Mouse (Mus musculus) midbrain, embryonic 14.5 days (tissue): ENCODE measurements at regions not wholly inside any gene's neighbourhood (a gene's known extent, or its start where the extent isn't known, plus 50 kb on each side); places are given as distances from the start of the nearest gene placed in this dataset.

Source experiments
- ATAC-seq: fragments of 200-750 bp; cut with Nextera tagmentation; 2 replicates; pipeline ENCODE4 v1.8.0; 2017; ENCODE audit warnings: moderate number of reproducible peaks, moderate library complexity; ENCODE audit not compliant: low FRiP score, low TSS enrichment
- DNase-seq: peaks from one replicate; pipeline ENCODE4 v3.0.0-alpha.2; 2015
- H3K27ac ChIP-seq: fragments of 300-500 bp; sonication (generic); replicated peaks from 2 replicates; pipeline ENCODE4 v1.5.1; 2014; ENCODE audit warnings: mild to moderate bottlenecking, low read depth, low read length, moderate library complexity
- H3K27me3 ChIP-seq: fragments of 300-500 bp; sonication (generic); 2 replicates; pipeline ENCODE4 v1.6.1; 2014; ENCODE audit warnings: low read length, control low read depth, mixed read lengths; ENCODE audit not compliant: control insufficient read depth, insufficient read depth
- H3K36me3 ChIP-seq: fragments of 300-500 bp; sonication (generic); 2 replicates; pipeline ENCODE4 v1.6.1; 2014; ENCODE audit warnings: low read length, control low read depth; ENCODE audit not compliant: control insufficient read depth, insufficient read depth
- H3K4me1 ChIP-seq: fragments of 300-500 bp; sonication (generic); 2 replicates; pipeline ENCODE4 v1.6.1; 2014; ENCODE audit warnings: mild to moderate bottlenecking, antibody characterized with exemption, low read length, control low read depth; ENCODE audit not compliant: control insufficient read depth, insufficient read depth
- H3K4me2 ChIP-seq: fragments of 300-500 bp; sonication (generic); 2 replicates; pipeline ENCODE4 v1.6.1; 2014; ENCODE audit warnings: mild to moderate bottlenecking, low read length, moderate library complexity
- H3K4me3 ChIP-seq: fragments of 300-500 bp; sonication (generic); replicated peaks from 2 replicates; pipeline ENCODE4 v1.5.1; 2014; ENCODE audit warnings: low read depth, low read length
- H3K9ac ChIP-seq: fragments of 300-500 bp; sonication (generic); replicated peaks from 2 replicates; pipeline ENCODE4 v1.6.1; 2014; ENCODE audit warnings: mild to moderate bottlenecking, low read length, moderate library complexity
- H3K9me3 ChIP-seq: fragments of 300-500 bp; sonication (generic); 2 replicates; pipeline ENCODE4 v1.6.1; 2016; ENCODE audit warnings: low read length, control low read depth, mixed read lengths; ENCODE audit not compliant: control insufficient read depth
- WGBS: fragments of 180-500 bp; shearing (Covaris S2); extraction: QIAGEN DNeasy Blood & Tissue Kit; methylation state at CpG from one replicate; pipeline ENCODE4 v1.1.7; 2014; 5-methylcytosine and 5-hydroxymethylcytosine counted together

- H3K4me3 ChIP-seq = no peak overlapping the region
Measured at GRCm38 (mm10) chr5:83890619-83891185, 526.5 kb downstream of the Epha5 start.

DNA sequence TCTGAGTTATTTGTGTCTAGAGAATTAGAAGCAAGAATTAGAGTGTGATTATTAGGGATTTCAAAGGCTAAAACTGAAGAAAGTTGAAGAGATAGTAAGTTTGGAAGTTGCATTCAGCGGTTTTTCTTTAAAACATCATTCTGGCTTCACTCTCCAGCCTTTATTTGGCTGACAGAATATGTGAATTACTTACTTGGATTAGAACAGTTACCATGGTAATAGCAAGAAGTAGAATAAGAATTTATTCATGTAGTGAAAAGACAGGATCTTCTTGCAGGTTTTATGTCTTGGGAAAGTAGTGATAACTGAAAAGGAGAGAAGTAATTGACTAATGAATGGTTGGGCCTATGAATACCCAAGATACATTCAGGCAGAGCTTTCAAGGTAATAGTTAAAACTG is 517.1 kb upstream of the Tecrl start:
- WGBS = 21% methylated on average over 1 of the region's 1 CpGs
- no peak overlapping the region for H3K9ac ChIP-seq
- H3K36me3 ChIP-seq = no peaks in the 10 kb centered on the region
- H3K4me3 ChIP-seq = no peak overlapping the region
- ATAC-seq = no peak
- peak; percentile 3 for DNase-seq
- no peaks in the 10 kb centered on the region for H3K27me3 ChIP-seq
- no peaks in the 10 kb centered on the region for H3K9me3 ChIP-seq
- H3K4me1 ChIP-seq = no peaks in the 10 kb centered on the region
- H3K27ac ChIP-seq = no peak overlapping the region
- H3K4me2 ChIP-seq = no peak overlapping the region

More at GRCm38 (mm10) chr5:83890619-83891185, 526.5 kb downstream of the Epha5 start:
- H3K4me2 ChIP-seq = no peak overlapping the region
- H3K36me3 ChIP-seq = no peaks in the 10 kb centered on the region
- 63% methylated on average over 2 of the region's 2 CpGs for WGBS
- H3K9me3 ChIP-seq = peaks cover 4% of the 10 kb centered on the region; the same call in 1 of the 2 replicates
- H3K27me3 ChIP-seq = no peaks in the 10 kb centered on the region
- H3K9ac ChIP-seq = no peak overlapping the region
- no peak overlapping the region for H3K27ac ChIP-seq
- no peak for ATAC-seq
- H3K4me1 ChIP-seq = no peaks in the 10 kb centered on the region
- no peak for DNase-seq

DNA sequence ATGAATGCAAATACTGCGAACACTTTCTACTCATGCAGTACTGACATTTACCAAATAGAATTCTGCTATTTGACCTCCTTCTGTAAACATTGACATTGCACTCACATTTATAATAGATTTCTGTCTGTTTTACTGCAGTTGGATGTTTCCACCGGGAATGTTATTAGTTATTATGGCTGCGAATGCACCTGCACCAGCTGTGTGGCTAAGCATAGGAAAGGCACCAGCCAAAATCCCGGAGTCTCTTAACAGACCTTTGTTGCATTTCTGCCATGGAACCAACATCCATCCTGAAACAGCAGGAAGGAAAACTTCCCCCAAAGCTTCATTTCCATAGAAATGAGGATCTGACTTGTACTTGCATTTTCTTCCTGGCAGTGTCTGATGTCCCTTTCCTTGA is 513.4 kb upstream of the Tecrl start:
- Histone ChIP-seq H3K27me3 (no peaks in the 10 kb centered on the region), H3K27ac (no peak overlapping the region), H3K9me3 (no peaks in the 10 kb centered on the region), H3K4me3 (no peak overlapping the region), H3K9ac (no peak overlapping the region), H3K4me2 (no peak overlapping the region), H3K36me3 (no peaks in the 10 kb centered on the region), H3K4me1 (no peaks in the 10 kb centered on the region)
- WGBS = 72% methylated on average over 4 of the region's 4 CpGs
- ATAC-seq (no peak), DNase-seq (peak; percentile 34)

DNA sequence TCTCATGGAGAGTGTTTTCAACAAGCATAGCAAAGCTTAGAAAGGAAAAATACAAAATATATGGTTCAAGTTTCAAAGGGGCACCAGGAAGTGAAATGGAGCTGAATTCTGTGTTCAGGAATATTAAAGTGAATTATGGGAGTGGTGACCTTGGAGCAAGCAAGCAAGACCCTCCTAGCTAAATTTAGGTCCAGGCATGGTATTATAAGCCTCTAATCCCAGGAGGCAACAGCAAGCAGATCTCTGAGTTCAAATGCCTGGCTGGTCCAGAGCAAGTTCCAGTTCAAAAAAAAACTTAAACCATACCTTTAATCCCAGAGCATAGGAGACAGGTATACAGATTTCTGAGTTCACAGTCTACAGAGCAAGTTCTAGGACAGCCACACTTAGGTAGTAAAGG is 506.7 kb upstream of the Tecrl start:
- Histone ChIP-seq H3K27ac (no peak overlapping the region), H3K27me3 (no peaks in the 10 kb centered on the region), H3K36me3 (no peaks in the 10 kb centered on the region), H3K4me1 (no peaks in the 10 kb centered on the region), H3K9me3 (no peaks in the 10 kb centered on the region), H3K9ac (no peak overlapping the region), H3K4me2 (no peak overlapping the region), H3K4me3 (no peak overlapping the region)
- no peak for DNase-seq
- no peak for ATAC-seq

DNA sequence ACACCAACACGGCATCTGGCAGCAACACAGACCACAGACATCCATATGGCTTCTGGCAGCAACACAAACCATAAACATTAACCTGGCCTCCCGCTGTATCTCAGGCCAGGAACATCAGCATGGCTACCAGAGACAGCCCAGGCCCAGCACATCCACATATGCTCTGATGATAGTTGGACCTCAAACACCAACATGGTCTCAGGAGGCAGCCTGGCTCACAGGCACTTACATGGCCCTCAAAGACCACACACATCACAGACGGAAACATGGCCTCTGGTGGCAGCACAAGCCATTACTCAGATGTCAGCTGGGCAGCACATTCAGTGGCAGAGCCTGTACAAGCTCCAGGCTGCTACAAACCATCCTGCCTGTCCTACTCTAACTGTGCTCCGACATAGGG is 497.0 kb upstream of the Tecrl start:
- Histone ChIP-seq H3K4me3 (no peak overlapping the region), H3K27me3 (no peaks in the 10 kb centered on the region), H3K36me3 (no peaks in the 10 kb centered on the region), H3K4me1 (no peaks in the 10 kb centered on the region), H3K4me2 (no peak overlapping the region), H3K9me3 (no peaks in the 10 kb centered on the region), H3K9ac (no peak overlapping the region), H3K27ac (no peak overlapping the region)
- 88% methylated on average over 4 of the region's 4 CpGs for WGBS
- DNase-seq (no peak), ATAC-seq (no peak)

- DNase-seq = no peak
- no peak for ATAC-seq
- Histone ChIP-seq H3K4me3 (no peak overlapping the region), H3K27ac (no peak overlapping the region), H3K4me2 (no peak overlapping the region), H3K27me3 (no peaks in the 10 kb centered on the region), H3K9ac (no peak overlapping the region), H3K4me1 (no peaks in the 10 kb centered on the region), H3K36me3 (no peaks in the 10 kb centered on the region), H3K9me3 (no peaks in the 10 kb centered on the region)
- WGBS = 96% methylated on average over 2 of the region's 2 CpGs
Measured at GRCm38 (mm10) chr5:83826561-83826960, 471.6 kb upstream of the Tecrl start.

- no peaks in the 10 kb centered on the region for H3K27me3 ChIP-seq
- no peak overlapping the region for H3K4me3 ChIP-seq
- ATAC-seq = no peak
- H3K4me1 ChIP-seq = no peaks in the 10 kb centered on the region
- DNase-seq = no peak
- no peaks in the 10 kb centered on the region for H3K36me3 ChIP-seq
- H3K4me2 ChIP-seq = no peak overlapping the region
- no peak overlapping the region for H3K9ac ChIP-seq
- 84% methylated on average over 2 of the region's 2 CpGs for WGBS
- no peaks in the 10 kb centered on the region for H3K9me3 ChIP-seq
- H3K27ac ChIP-seq = no peak overlapping the region
Measured at GRCm38 (mm10) chr5:83824838-83825466, 470.0 kb upstream of the Tecrl start.

GRCm38 (mm10) chr5:83811309-83811708 is 456.3 kb upstream of the Tecrl start:
- WGBS = 76% methylated on average over 2 of the region's 2 CpGs
- Histone ChIP-seq H3K9me3 (no peaks in the 10 kb centered on the region), H3K36me3 (no peaks in the 10 kb centered on the region), H3K4me2 (no peak overlapping the region), H3K27ac (no peak overlapping the region), H3K9ac (no peak overlapping the region), H3K27me3 (no peaks in the 10 kb centered on the region), H3K4me1 (no peaks in the 10 kb centered on the region), H3K4me3 (no peak overlapping the region)
- ATAC-seq = no peak; the same call in 1 of the 2 replicates
- no peak for DNase-seq

- 72% methylated on average over 3 of the region's 3 CpGs for WGBS
- Histone ChIP-seq H3K4me3 (no peak overlapping the region), H3K4me1 (no peaks in the 10 kb centered on the region), H3K9ac (no peak overlapping the region), H3K9me3 (no peaks in the 10 kb centered on the region), H3K27me3 (no peaks in the 10 kb centered on the region), H3K36me3 (no peaks in the 10 kb centered on the region), H3K4me2 (no peak overlapping the region), H3K27ac (no peak overlapping the region)
- ATAC-seq = no peak
- DNase-seq = no peak
Measured at GRCm38 (mm10) chr5:83800028-83800427, 445.0 kb upstream of the Tecrl start.
